26 mouse cellular contexts compared by ENCODE assay signal in the genomic region with DNA sequence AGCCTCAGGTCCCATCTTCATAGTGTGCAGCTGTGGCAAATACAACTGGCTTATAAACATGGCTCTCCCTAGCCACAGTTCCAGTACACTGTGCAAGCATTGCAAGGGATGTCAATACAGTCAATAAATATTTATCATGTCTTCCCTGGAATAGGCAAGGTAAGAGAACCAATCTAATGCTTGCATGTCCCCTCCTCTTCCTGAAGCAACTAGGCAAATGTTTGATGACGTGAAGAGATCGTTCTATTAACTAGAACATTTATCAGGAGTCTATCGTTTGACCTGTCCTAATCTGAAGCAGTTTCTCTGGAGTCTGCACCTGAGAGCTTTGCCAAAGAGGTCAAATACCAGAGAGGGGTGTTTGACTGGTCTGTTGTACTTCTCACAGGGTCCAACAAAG.
"Had no signal": no experiment of that assay in that cellular context is flagged by ENCODE, and none has a peak within 500 bp of the region (broad histone marks: within the 10 kb centered on the region; RNA-seq: fewer than 3 reads in every experiment).

No protein-coding gene starts in this region.

- H3K27me3 ChIP-seq: heart, embryonic 13.5 days; heart, embryonic 15.5 days; hindbrain, embryonic 12.5 days; intestine, embryonic 15.5 days; kidney, embryonic 15.5 days; limb, embryonic 12.5 days; liver, embryonic 12.5 days had no signal

- H3K9ac ChIP-seq: heart, embryonic 13.5 days; heart, embryonic 15.5 days; hindbrain, embryonic 12.5 days; hindbrain, embryonic 14.5 days; intestine, embryonic 15.5 days; kidney, embryonic 15.5 days; limb, embryonic 12.5 days; liver, embryonic 12.5 days; liver, embryonic 14.5 days had no signal

- H3K9me3 ChIP-seq: heart, embryonic 13.5 days; heart, embryonic 15.5 days; hindbrain, embryonic 12.5 days; intestine, embryonic 15.5 days; kidney, embryonic 15.5 days; limb, embryonic 10.5 days; limb, embryonic 12.5 days; liver, embryonic 12.5 days had no signal

- DNase-seq: gastrocnemius, adult 2 months; gastrocnemius, postnatal 10 days; gastrocnemius, postnatal 25 days; heart, adult 18-20 months; heart, postnatal 4 days; kidney, adult 8-10 months; kidney, postnatal 25 days; kidney, postnatal 4 days had no signal

- H3K27ac ChIP-seq: gastrocnemius, adult 2 months; heart, embryonic 13.5 days; heart, embryonic 15.5 days; hindbrain, embryonic 10.5 days; hindbrain, embryonic 12.5 days; hindbrain, embryonic 14.5 days; intestine, embryonic 15.5 days; kidney, embryonic 15.5 days; kidney, postnatal 0 days; layer of hippocampus, adult 2 months; left cerebral cortex, adult 2 months; limb, embryonic 10.5 days; limb, embryonic 12.5 days; liver, embryonic 12.5 days; liver, embryonic 14.5 days had no signal

- ATAC-seq: hindbrain, embryonic 16.5 days; inflammation-experienced regulatory T-cells, adult 6 months; intestine, embryonic 15.5 days; intestine, postnatal 0 days; liver, embryonic 12.5 days had no signal

- H3K4me2 ChIP-seq: heart, embryonic 11.5 days; heart, embryonic 13.5 days; heart, embryonic 15.5 days; hindbrain, embryonic 12.5 days; hindbrain, embryonic 14.5 days; intestine, embryonic 15.5 days; kidney, embryonic 15.5 days; limb, embryonic 12.5 days; liver, embryonic 12.5 days had no signal

- H3K36me3 ChIP-seq: heart, embryonic 13.5 days; heart, embryonic 15.5 days; hindbrain, embryonic 10.5 days; hindbrain, embryonic 12.5 days; intestine, embryonic 15.5 days; kidney, embryonic 15.5 days; limb, embryonic 10.5 days; limb, embryonic 12.5 days; liver, embryonic 12.5 days had no signal

- H3K4me1 ChIP-seq: heart, embryonic 13.5 days; heart, embryonic 15.5 days; hindbrain, embryonic 10.5 days; hindbrain, embryonic 12.5 days; intestine, embryonic 15.5 days; kidney, embryonic 15.5 days; limb, embryonic 10.5 days; limb, embryonic 12.5 days; liver, embryonic 12.5 days had no signal

- H3K4me3 ChIP-seq: gastrocnemius, adult 2 months; heart, embryonic 13.5 days; heart, embryonic 15.5 days; hindbrain, embryonic 10.5 days; hindbrain, embryonic 12.5 days; intestine, embryonic 15.5 days; kidney, embryonic 15.5 days; layer of hippocampus, adult 2 months; left cerebral cortex, adult 2 months; limb, embryonic 10.5 days; limb, embryonic 12.5 days; liver, embryonic 12.5 days had no signal
